Mouse (Mus musculus) heart, postnatal 4 days (tissue): ENCODE data around the gene Ift172. TPM values are rescaled to one million over a fixed set of nuclear protein-coding genes. Genes with fewer than 3 reads are reported as not detected.
"Not testable (repeated sequence)": the region's sequence is repeated elsewhere in the genome, so short reads cannot be mapped to it uniquely, and the experiment has no call there.

ENCODE experiments used
- DNase-seq: peaks from one replicate; pipeline ENCODE4 v3.0.0; 2021
- total RNA-seq, 2 experiments: library from RNA; stranded (reverse); gene quantifications; 2 replicates each; pipeline ENCODE4 v1.2.3; 2021

Ift172 gene
- total RNA-seq, 2 experiments from 2014 or later = 27.1 to 38.4 TPM

DNA sequence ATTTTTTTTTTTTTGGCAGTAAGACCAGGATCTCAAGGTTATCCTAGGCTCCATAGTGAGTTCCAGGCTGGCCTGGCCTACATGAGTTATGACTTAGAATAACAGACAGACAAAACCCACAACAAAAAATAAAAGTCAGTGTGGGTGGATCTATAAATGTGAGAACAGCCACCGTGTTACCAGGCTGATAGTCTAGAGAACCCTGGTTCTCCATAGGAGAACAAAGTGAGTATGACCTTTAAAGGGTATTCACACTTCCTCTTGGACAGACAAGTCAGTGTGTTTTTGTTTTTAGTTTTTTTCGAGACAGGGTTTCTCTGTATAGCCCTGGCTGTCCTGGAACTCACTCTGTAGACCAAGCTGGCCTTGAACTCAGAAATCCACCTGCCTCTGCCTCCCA is 34.9 kb downstream of the Ift172 start:
- no peak for DNase-seq

- no peak for DNase-seq
Observed at GRCm38 (mm10) chr5:31255381-31255780, 35.5 kb downstream of the Ift172 start.

- DNase-seq = no peak
Observed at GRCm38 (mm10) chr5:31254901-31255300, 36.0 kb downstream of the Ift172 start.

GRCm38 (mm10) chr5:31254452-31254851 is 36.5 kb downstream of the Ift172 start:
- peak; percentile 27 for DNase-seq

DNA sequence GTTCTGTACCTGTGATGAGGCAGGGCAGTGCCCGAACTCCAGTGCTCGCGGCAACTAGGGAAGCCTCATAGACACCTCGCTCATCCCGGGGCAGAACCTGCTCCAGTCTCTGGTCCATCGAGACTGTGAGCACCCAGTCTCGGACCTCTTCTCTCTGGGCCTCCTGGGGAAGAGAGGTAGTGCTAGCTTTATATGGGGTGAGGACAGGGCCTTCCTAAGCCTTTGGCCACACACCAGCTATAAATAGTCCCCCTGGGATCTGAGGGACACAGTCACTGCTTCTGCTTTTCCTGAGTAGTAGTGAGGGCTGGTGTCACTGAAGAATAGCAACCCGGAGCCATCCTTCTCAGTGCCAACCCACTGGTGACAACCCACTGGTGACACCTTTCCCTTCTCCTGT is 37.1 kb downstream of the Ift172 start:
- DNase-seq = no peak

DNA sequence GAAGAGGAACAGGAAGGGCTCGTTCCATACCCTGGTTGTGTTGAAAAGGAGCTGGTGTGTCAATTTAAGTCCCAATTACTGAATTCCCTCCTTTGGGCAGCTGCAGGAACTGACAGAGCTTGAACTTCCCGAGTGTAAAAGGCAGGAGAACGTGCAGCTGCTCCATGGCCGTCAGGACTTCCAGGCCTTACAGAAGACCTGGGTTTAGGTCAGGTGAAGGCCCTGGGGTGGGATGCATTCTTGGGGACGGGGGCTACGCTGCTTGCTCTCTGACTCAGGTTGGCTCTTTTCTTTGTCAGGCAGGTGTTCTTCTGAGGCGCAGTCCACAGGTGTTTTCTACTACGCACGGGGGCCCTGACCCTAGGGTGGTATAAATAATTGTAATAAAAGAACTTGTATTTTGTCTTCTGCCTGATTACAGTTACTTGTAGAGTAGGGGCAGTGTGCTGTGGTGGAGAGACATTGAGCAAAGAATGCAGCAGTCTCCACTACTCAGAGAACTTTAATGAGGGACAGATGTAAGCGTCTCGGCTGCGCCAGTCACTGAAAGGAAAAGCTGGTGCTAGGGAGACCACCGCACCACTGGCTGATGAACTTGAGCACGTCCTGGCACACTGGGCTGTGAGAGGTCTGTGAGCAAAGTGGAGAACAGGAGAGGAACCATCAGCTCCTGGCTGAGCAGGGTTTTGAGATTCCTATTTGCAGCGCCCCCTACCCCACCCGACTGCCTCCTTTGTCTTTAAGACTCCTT is 37.9 kb downstream of the Ift172 start:
- DNase-seq = no peak

DNA sequence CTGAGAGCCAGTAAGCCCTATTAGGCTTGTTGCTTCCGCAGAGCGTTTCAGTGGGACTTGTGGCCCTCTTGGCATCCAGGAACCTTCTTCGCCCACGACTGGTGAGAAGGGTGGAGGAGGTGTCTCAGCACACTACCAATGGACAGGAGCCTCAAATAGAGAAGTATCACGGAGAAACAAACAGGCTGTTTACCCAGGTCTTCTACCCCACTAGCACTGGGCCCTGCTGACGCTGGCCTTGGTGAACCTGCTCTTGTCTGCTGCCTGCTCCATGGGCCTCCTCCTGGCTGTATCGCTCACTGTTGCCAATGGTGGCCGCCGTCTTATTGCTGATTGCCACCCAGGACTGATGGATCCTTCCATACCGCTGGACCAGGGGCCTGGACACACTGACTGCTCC is 38.8 kb downstream of the Ift172 start:
- DNase-seq = no peak

- peak; percentile 31 for DNase-seq
Observed at GRCm38 (mm10) chr5:31251541-31252101, 39.3 kb downstream of the Ift172 start, which contains the start of gene Krtcap3. Gene Krtcap3, plus strand, starts transcription at chr5:31251691.

DNA sequence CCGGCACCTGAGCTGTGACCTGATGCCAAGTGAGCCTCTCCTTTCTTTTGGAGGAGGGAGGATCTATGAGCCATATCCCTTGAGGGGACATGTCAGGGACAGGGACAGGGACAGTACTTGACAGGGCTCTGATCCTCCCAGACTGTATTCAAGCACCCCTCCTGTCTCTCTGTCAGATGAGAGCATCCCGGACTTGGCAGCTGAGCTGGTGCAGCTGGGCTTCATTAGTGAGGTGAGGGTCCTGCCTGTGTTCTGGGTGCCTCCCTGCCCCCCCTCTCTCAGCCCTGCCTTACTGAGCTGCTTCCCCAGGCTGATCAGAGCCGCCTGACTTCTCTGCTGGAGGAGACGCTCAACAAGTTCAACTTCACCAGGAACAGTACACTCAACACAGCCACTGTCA is 40.2 kb downstream of the Ift172 start:
- no peak for DNase-seq

DNA sequence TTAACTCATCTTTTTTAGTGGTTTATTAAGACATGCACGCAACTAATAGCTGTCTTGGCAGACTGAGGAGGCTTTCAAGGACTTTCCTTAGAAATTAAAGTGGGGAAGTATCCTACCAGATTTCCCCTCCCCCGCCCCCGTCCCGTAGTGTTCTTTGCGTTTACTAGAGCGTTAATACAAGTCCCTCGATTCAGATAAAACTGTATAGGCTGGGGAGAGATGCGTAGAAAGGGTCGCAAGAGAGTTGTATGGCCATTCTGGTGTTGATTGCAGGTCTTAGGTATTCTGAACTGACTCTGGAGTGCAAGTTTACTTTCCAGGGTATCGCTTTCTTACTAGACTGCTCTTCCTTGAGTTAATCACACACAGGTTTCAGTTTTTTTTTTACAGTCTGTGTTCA is 48.7 kb downstream of the Ift172 start:
- DNase-seq = no peak

DNA sequence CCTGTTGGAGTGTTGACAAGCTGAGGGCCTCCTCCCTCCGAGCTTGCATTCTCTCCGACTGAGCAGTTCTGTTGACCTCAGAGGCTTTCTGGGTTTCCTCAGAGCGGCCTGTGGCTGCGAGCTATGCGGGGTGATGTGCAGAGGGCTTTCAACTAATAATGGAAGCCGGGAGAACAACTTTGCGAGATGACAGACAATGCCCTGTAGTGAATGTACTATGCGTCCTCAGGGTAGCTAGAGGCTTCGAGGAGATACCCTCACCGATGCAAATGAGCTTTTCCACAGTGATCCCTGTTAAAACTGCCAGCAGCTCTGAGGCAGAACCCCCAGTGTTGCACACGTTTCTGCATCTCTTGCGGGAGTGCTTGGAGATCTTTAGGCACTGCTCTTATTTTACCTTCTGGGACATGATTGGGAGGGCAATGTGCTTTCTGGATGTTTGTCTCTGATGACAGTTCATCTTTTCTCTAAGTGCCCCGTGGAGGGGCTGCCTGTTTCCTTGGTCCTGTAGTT is 49.3 kb downstream of the Ift172 start:
- DNase-seq = no peak

DNA sequence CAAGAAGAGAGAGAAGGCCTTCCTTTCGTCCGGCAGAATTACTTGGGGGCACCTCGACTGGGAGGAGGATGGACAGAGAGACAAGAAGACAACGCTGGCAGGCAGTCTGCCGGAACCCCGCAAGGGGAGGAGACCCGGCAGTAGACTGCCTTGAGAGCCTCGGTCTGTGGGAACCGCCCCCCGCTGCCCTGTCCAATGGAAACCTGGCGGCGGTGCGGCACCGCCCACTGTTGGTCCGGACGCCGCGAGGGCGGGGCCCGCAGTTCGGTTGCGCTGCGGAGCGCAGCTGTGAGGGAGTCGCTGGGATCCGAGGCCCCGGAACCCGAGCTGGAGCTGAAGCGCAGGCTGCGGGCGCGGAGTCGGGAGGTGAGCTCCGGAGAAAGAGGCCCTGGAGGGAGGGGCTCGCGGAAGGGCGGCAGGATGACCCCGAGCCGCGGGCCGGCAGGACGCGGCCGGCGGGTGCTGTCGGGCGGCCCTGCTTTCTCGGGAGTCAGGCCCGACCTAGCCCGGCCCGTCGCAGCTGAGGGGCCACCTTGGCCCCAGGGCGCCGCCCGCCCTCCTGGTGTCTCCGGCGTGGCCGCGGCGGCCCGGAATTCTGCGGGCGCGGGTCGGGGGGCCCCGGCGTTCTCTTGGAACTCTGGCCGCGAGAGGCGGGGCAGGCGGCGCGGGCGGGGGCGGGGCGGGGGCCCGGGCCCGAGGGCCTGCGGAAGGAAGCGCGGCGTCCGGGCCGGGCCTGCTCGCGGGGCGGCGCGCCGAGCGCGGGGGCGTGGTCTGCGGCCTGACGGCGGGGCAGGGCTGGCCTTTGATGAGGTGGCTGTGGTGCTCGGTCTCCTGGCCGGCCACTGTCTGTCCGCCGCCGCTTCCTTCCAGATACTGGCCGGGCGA is 50.0 kb downstream of the Ift172 start, which contains the start of the genes Nrbp1 and Gm9970:
TSS of gene Nrbp1 (plus strand) at position 228 of the 885 bp plus-strand sequence.
TSS of gene Gm9970 (minus strand) at position 596 of the 885 bp plus-strand sequence.
- DNase-seq = peak; percentile 97

GRCm38 (mm10) chr5:31226641-31227040 is 64.3 kb downstream of the Ift172 start:
- DNase-seq = no peak

GRCm38 (mm10) chr5:31222696-31223095 is 68.2 kb downstream of the Ift172 start:
- no peak for DNase-seq

- peak; percentile 27 for DNase-seq
Observed at GRCm38 (mm10) chr5:31221304-31221945, 69.5 kb downstream of the Ift172 start.

DNA sequence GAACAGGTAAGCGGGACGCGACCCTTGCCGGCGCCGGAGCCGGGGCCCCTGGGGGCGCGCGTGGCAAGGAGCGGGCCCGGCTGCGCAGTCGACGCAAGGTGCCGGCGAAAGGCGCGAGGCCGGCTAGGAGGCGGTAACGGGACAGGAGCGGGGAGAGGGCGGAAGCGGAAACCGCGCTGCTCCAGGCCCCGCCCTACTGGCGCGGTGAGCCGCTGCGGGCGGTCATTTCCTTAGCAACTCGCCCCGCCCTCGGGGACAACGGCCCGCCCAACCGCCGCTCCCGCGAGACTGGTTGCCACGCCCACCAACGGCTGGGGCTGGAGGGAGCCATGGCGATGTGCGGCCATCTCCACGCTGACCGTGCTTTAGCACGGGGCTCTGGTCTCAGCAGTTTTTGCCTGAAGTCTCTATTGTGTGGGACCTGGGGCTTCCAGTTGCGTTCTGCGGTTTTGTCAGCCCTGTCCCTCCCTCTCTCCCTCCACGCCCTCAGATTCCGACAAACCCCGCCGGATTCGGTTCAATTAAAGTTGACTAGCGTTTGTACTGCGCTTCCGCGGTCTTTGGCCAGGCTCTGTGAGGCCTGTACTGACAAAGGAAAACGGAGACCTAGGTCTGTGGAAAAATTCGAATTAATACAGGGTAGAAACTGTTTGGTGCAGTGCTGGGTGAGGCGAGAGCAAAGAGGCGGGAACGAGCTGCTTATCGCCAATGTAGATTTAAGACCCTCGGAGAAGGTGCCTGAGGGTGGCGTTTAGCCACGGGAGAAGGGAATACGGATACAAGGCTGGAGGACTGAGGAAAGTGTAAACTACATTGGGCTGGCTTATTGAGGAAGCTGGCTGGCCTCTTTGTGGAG is 70.2 kb downstream of the Ift172 start, which contains the start of gene Ppm1g:
TSS of gene Ppm1g (minus strand) at position 240 of the 856 bp plus-strand sequence.
- DNase-seq = peak; percentile 99

GRCm38 (mm10) chr5:31219911-31220447 is 70.9 kb downstream of the Ift172 start:
- peak; percentile 70 for DNase-seq

DNA sequence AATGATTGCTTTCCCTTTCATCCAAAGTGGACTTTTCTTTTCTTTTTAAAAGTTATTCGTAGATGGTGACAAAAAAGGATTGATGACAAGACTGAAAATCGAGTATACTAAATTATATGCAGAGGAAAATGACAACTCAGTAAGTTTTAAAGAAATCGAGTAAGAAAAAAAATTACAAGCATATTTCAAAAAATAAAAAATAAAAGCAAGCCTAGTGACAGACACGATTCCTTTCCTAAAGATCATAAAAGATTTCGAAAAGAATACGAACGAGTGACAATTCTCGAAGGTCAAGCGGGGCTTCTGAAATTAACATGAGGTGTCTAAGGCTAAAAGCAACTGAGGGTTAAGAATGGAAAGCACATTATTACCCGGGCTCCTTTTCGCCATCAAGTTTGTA is 71.4 kb downstream of the Ift172 start:
- no peak for DNase-seq

- no peak for DNase-seq
Observed at GRCm38 (mm10) chr5:31219070-31219469, 71.8 kb downstream of the Ift172 start.

GRCm38 (mm10) chr5:31218294-31218693 is 72.6 kb downstream of the Ift172 start:
- DNase-seq = no peak

- not testable (repeated sequence) for DNase-seq
Observed at GRCm38 (mm10) chr5:31216554-31216953, 74.4 kb downstream of the Ift172 start.
